Mouse (Mus musculus): ENCODE measurements around the gene Trib3.
"Not testable (repeated sequence)": the region's sequence is repeated elsewhere in the genome, so short reads cannot be mapped to it uniquely, and the experiment has no call there.

Trib3 gene

GRCm38 (mm10) chr2:152307186-152307585, 36.6 kb downstream of the Trib3 start:
- no peak for DNase-seq

- no peak for DNase-seq
Measured at GRCm38 (mm10) chr2:152305480-152305879, 38.4 kb downstream of the Trib3 start.

- DNase-seq: no peak
Measured at GRCm38 (mm10) chr2:152303781-152304180, 40.1 kb downstream of the Trib3 start.

GRCm38 (mm10) chr2:152302862-152303261, 41.0 kb downstream of the Trib3 start:
- no peak for DNase-seq

GRCm38 (mm10) chr2:152294541-152294940, 49.3 kb downstream of the Trib3 start:
- DNase-seq: no peak

GRCm38 (mm10) chr2:152293727-152294475, 49.9 kb downstream of the Trib3 start, which contains the start of gene Tbc1d20:
TSS of gene Tbc1d20 (plus strand) at chr2:152293828.
- peak; percentile 89 for DNase-seq

- no peak for DNase-seq
Measured at GRCm38 (mm10) chr2:152293179-152293726, 50.6 kb downstream of the Trib3 start.

GRCm38 (mm10) chr2:152292475-152292874, 51.4 kb downstream of the Trib3 start:
- no peak for DNase-seq

GRCm38 (mm10) chr2:152289623-152290022, 54.2 kb downstream of the Trib3 start:
- DNase-seq: not testable (repeated sequence)

GRCm38 (mm10) chr2:152288046-152288445, 55.8 kb downstream of the Trib3 start:
- DNase-seq: no peak

GRCm38 (mm10) chr2:152287560-152287959, 56.3 kb downstream of the Trib3 start:
- DNase-seq: no peak
